Mouse (Mus musculus) liver, adult (tissue): ENCODE measurements at regions not wholly inside any gene's neighbourhood (a gene's known extent, or its start where the extent isn't known, plus 50 kb on each side); places are given as distances from the start of the nearest gene placed in this dataset.

Experiments used
- GATA4 ChIP-seq: IDR thresholded peaks from 2 replicates; pipeline ENCODE4 v1.6.1; 2014; ENCODE audit warnings: mild to moderate bottlenecking, low read length; ENCODE audit not compliant: insufficient replicate concordance

GRCm38 (mm10) chr13:102103161-102103560 is 335.1 kb upstream of the Pik3r1 start:
- no peak for TF ChIP-seq GATA4

- TF ChIP-seq GATA4 = no peak
These were observed 338.2 kb upstream of the Pik3r1 start for GRCm38 (mm10) chr13:102106188-102106587.

- no peak for TF ChIP-seq GATA4
These were observed 340.2 kb upstream of the Pik3r1 start for GRCm38 (mm10) chr13:102108204-102108603.

GRCm38 (mm10) chr13:102108916-102109315 is 340.9 kb upstream of the Pik3r1 start:
- no peak for TF ChIP-seq GATA4

- TF ChIP-seq GATA4 = no peak
These were observed 345.9 kb upstream of the Pik3r1 start for GRCm38 (mm10) chr13:102113941-102114340.

- TF ChIP-seq GATA4 = no peak
These were observed 354.3 kb upstream of the Pik3r1 start for GRCm38 (mm10) chr13:102122341-102122740.

GRCm38 (mm10) chr13:102127933-102128430 is 360.0 kb upstream of the Pik3r1 start:
- TF ChIP-seq GATA4 = no peak

GRCm38 (mm10) chr13:102131459-102131858 is 363.4 kb upstream of the Pik3r1 start:
- TF ChIP-seq GATA4 = no peak

- no peak for TF ChIP-seq GATA4
These were observed 364.1 kb upstream of the Pik3r1 start for GRCm38 (mm10) chr13:102132154-102132553.

- no peak for TF ChIP-seq GATA4
These were observed 364.7 kb upstream of the Pik3r1 start for GRCm38 (mm10) chr13:102132696-102133095.

- no peak for TF ChIP-seq GATA4
These were observed 367.2 kb upstream of the Pik3r1 start for GRCm38 (mm10) chr13:102135210-102135609.

- TF ChIP-seq GATA4 = no peak
These were observed 375.0 kb upstream of the Pik3r1 start for GRCm38 (mm10) chr13:102142986-102143385.

- no peak for TF ChIP-seq GATA4
These were observed 375.8 kb upstream of the Pik3r1 start for GRCm38 (mm10) chr13:102143848-102144247.

- no peak for TF ChIP-seq GATA4
These were observed 380.0 kb upstream of the Pik3r1 start for GRCm38 (mm10) chr13:102148039-102148438.

GRCm38 (mm10) chr13:102153785-102154608 is 386.0 kb upstream of the Pik3r1 start:
- no peak for TF ChIP-seq GATA4

- no peak for TF ChIP-seq GATA4
These were observed 386.5 kb upstream of the Pik3r1 start for GRCm38 (mm10) chr13:102154609-102154899.
